Mouse (Mus musculus) liver, adult 2 months (tissue): ENCODE measurements around the gene Ckap4.

Experiments
- CTCF ChIP-seq: fragments of 200-500 bp; IDR thresholded peaks from 2 replicates; pipeline ENCODE4 v1.5.1; 2011; ENCODE audit warnings: low read depth, low read length, control low read depth
- POLR2A ChIP-seq: fragments of 200-500 bp; IDR thresholded peaks from 2 replicates; pipeline ENCODE4 v1.6.1; 2011; ENCODE audit warnings: low read length, control low read depth; ENCODE audit not compliant: insufficient read depth; ENCODE audit errors: extremely low read depth

DNA sequence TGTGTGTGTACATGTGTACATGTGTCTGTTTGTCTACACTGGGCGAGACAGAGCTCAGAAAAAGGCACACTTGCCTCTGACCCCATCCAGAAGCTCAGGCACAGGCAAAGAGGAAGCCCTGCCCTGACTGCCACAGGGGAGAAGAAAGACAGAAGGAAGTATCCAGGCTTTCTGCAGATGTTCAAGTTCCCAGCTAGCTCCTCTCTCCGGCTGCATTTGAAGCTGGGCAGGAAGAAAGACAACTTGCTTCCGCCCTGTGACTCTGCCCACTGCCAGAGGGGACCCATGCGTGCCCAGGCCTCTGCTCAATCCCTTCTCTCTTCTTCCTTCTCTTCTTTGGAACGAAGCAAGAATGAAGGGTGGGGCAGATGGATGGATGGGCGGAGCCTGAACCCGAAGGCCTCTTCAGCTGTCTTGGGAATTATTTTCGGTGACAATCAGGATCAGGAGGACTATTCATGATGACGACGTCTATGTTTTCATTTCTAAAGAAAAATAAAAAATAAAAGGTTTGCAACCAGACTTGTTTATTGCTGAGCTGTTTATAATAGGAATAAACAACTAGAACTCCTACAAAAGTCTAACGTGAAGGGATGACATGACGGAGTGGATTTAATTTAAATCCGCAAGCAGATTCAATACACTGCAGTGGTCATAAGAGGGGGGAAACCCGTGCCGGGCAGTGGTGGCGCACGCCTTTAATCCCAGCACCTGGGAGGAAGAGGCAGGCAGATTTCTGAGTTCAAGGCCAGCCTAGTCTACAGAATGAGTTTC, 15.5 kb upstream of the Ckap4 start:
- TF ChIP-seq CTCF: no peak
- no peak for TF ChIP-seq POLR2A
